Mouse (Mus musculus) embryonic facial prominence, embryonic 11.5 days (tissue): ENCODE data around the gene Cers3. TPM values are rescaled to one million over a fixed set of nuclear protein-coding genes. Genes with fewer than 3 reads are reported as not detected.

Source experiments
- ATAC-seq: fragments of 200-750 bp; cut with Nextera tagmentation; replicated peaks from 2 replicates; pipeline ENCODE4 v1.8.0; 2017; ENCODE audit warnings: low read depth; ENCODE audit not compliant: insufficient number of reproducible peaks, low FRiP score, low TSS enrichment
- DNase-seq: peaks from one replicate; pipeline ENCODE4 v3.0.0-alpha.2; 2015; ENCODE audit warnings: low spot score
- H3K27ac ChIP-seq: fragments of 300-500 bp; sonication (generic); replicated peaks from 2 replicates; pipeline ENCODE4 v1.5.1; 2014; ENCODE audit warnings: mild to moderate bottlenecking, low read depth, low read length, control low read depth
- H3K27me3 ChIP-seq: fragments of 300-500 bp; sonication (generic); 2 replicates; pipeline ENCODE4 v1.6.1; 2014; ENCODE audit warnings: mild to moderate bottlenecking, low read length, moderate library complexity, mixed read lengths; ENCODE audit not compliant: control insufficient read depth, insufficient read depth
- H3K36me3 ChIP-seq: fragments of 300-500 bp; sonication (generic); replicated peaks from 2 replicates; pipeline ENCODE4 v1.6.1; 2014; ENCODE audit warnings: low read depth, mild to moderate bottlenecking, low read length, moderate library complexity, mixed read lengths; ENCODE audit not compliant: control insufficient read depth, insufficient read depth
- H3K4me1 ChIP-seq: fragments of 300-500 bp; sonication (generic); 2 replicates; pipeline ENCODE4 v1.6.1; 2014; ENCODE audit warnings: low read length, mixed read lengths; ENCODE audit not compliant: control insufficient read depth, insufficient read depth
- H3K4me2 ChIP-seq: fragments of 300-500 bp; sonication (generic); 2 replicates; pipeline ENCODE4 v1.6.1; 2014; ENCODE audit warnings: low read depth, mild to moderate bottlenecking, control low read depth, low read length, moderate library complexity
- H3K4me3 ChIP-seq: fragments of 300-500 bp; sonication (generic); 2 replicates; pipeline ENCODE4 v1.5.1; 2014; ENCODE audit warnings: low read depth, low read length, control low read depth
- H3K9ac ChIP-seq: fragments of 300-500 bp; sonication (generic); replicated peaks from 2 replicates; pipeline ENCODE4 v1.6.1; 2014; ENCODE audit warnings: mild to moderate bottlenecking, control low read depth, low read length
- H3K9me3 ChIP-seq: fragments of 300-500 bp; sonication (generic); replicated peaks from 2 replicates; pipeline ENCODE4 v1.6.1; 2016; ENCODE audit warnings: mild to moderate bottlenecking, low read length, inconsistent platforms, mixed read lengths; ENCODE audit not compliant: control insufficient read depth
- WGBS: fragments of 180-500 bp; shearing (Covaris S2); extraction: QIAGEN DNeasy Blood & Tissue Kit; methylation state at CpG from one replicate; pipeline ENCODE4 v1.1.7; 2014; 5-methylcytosine and 5-hydroxymethylcytosine counted together
- polyA plus RNA-seq: library from polyadenylated mRNA; unstranded; fragments of >200 nt; fragmentation: Nextera tagmentation; extraction: Ambion mirVana; gene quantifications from 2 replicates; pipeline ENCODE4 v1.2.1, GENCODE M21; 2014

Cers3 gene
- polyA plus RNA-seq, 1 experiment from 2014 or later, result 3.3 TPM

GRCm38 (mm10) chr7:66779944-66780942 lies 36.9 kb downstream of the Cers3 start:
- no peak for DNase-seq
- no peaks in the 10 kb centered on the region for H3K9me3 ChIP-seq
- WGBS, result 56% methylated on average over 10 of the region's 10 CpGs
- H3K9ac ChIP-seq, result no peak overlapping the region
- no peaks in the 10 kb centered on the region for H3K4me1 ChIP-seq
- H3K36me3 ChIP-seq, result no peaks in the 10 kb centered on the region
- no peak overlapping the region for H3K27ac ChIP-seq
- no peak overlapping the region for H3K4me3 ChIP-seq
- H3K27me3 ChIP-seq, result no peaks in the 10 kb centered on the region
- no peak overlapping the region for H3K4me2 ChIP-seq
- ATAC-seq, result no peak

GRCm38 (mm10) chr7:66786476-66786875 lies 43.2 kb downstream of the Cers3 start:
- Histone ChIP-seq H3K4me2 (no peak overlapping the region), H3K4me3 (no peak overlapping the region), H3K9me3 (no peaks in the 10 kb centered on the region), H3K9ac (no peak overlapping the region), H3K27me3 (no peaks in the 10 kb centered on the region), H3K27ac (no peak overlapping the region), H3K4me1 (no peaks in the 10 kb centered on the region; the same call in 1 of the 2 replicates), H3K36me3 (no peaks in the 10 kb centered on the region)
- ATAC-seq (no peak), DNase-seq (no peak)
- WGBS, result 74% methylated on average over 3 of the region's 3 CpGs

GRCm38 (mm10) chr7:66787816-66788215 lies 44.5 kb downstream of the Cers3 start:
- Histone ChIP-seq H3K4me2 (no peak overlapping the region), H3K27ac (no peak overlapping the region), H3K4me1 (no peaks in the 10 kb centered on the region; the same call in 1 of the 2 replicates), H3K9me3 (no peaks in the 10 kb centered on the region), H3K27me3 (no peaks in the 10 kb centered on the region), H3K4me3 (no peak overlapping the region), H3K36me3 (no peaks in the 10 kb centered on the region), H3K9ac (no peak overlapping the region)
- DNase-seq (peak; percentile 34), ATAC-seq (no peak)
- 33% methylated on average over 2 of the region's 2 CpGs for WGBS

GRCm38 (mm10) chr7:66789860-66790748 lies 46.8 kb downstream of the Cers3 start:
- H3K9ac ChIP-seq, result no peak overlapping the region
- H3K4me3 ChIP-seq, result no peak overlapping the region
- no peaks in the 10 kb centered on the region for H3K27me3 ChIP-seq
- H3K27ac ChIP-seq, result no peak overlapping the region
- DNase-seq (no peak), ATAC-seq (no peak)
- 21% methylated on average over 8 of the region's 8 CpGs for WGBS
- H3K4me2 ChIP-seq, result no peak overlapping the region
- H3K9me3 ChIP-seq, result no peaks in the 10 kb centered on the region
- H3K36me3 ChIP-seq, result no peaks in the 10 kb centered on the region
- no peaks in the 10 kb centered on the region; the same call in 1 of the 2 replicates for H3K4me1 ChIP-seq

GRCm38 (mm10) chr7:66791022-66791421 lies 47.7 kb downstream of the Cers3 start:
- no peaks in the 10 kb centered on the region for H3K27me3 ChIP-seq
- no peak for ATAC-seq
- no peak for DNase-seq
- H3K4me3 ChIP-seq, result no peak overlapping the region
- no peak overlapping the region for H3K9ac ChIP-seq
- no peaks in the 10 kb centered on the region; the same call in 1 of the 2 replicates for H3K4me1 ChIP-seq
- no peaks in the 10 kb centered on the region for H3K9me3 ChIP-seq
- no peaks in the 10 kb centered on the region for H3K36me3 ChIP-seq
- no peak overlapping the region for H3K4me2 ChIP-seq
- no peak overlapping the region for H3K27ac ChIP-seq
- 92% methylated on average over 3 of the region's 3 CpGs for WGBS

- Histone ChIP-seq H3K36me3 (no peaks in the 10 kb centered on the region), H3K4me1 (no peaks in the 10 kb centered on the region), H3K9me3 (no peaks in the 10 kb centered on the region), H3K27ac (no peak overlapping the region), H3K4me2 (no peak overlapping the region), H3K9ac (no peak overlapping the region), H3K27me3 (no peaks in the 10 kb centered on the region), H3K4me3 (no peak overlapping the region)
- ATAC-seq, result no peak
- 56% methylated on average over 1 of the region's 1 CpGs for WGBS
- DNase-seq, result no peak
Measured at GRCm38 (mm10) chr7:66796909-66797308, 53.6 kb downstream of the Cers3 start.

- H3K27me3 ChIP-seq, result no peaks in the 10 kb centered on the region
- no peaks in the 10 kb centered on the region for H3K9me3 ChIP-seq
- 92% methylated on average over 1 of the region's 1 CpGs for WGBS
Measured at GRCm38 (mm10) chr7:66797345-66797744, 54.0 kb downstream of the Cers3 start.

More at GRCm38 (mm10) chr7:66797345-66797744, 54.0 kb downstream of the Cers3 start:
- Histone ChIP-seq H3K4me3 (no peak overlapping the region), H3K4me1 (no peaks in the 10 kb centered on the region), H3K9ac (no peak overlapping the region), H3K27ac (no peak overlapping the region), H3K36me3 (no peaks in the 10 kb centered on the region), H3K4me2 (no peak overlapping the region)
- no peak for DNase-seq
- ATAC-seq, result no peak
